Mouse (Mus musculus): ENCODE results near the gene Clba1.

Clba1 gene

DNA sequence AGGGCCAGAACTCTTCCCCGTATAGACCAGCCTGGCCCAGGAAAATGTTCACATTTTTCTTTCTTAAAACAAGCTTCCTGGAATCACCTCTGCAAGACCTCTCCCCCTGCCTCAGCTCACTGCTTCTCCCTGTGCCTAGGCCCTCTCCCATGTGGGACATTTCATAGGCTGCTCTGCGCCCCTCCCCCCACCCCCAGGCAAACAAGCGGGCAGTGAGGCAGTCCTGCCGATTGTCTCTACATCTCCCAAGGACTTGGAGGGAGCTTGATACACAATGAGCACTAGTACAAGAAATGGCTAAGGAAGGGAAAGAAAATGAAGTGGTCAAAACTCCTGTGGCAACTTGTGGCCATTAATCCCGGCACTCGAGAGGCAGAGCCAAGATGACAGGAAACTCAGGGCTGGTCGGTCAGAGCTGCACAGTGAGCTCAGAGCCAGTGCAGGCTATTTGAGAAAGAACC lies 14.4 kb upstream of the Clba1 start:
- intact Hi-C loops (cut with DNase I): no loop called here

DNA sequence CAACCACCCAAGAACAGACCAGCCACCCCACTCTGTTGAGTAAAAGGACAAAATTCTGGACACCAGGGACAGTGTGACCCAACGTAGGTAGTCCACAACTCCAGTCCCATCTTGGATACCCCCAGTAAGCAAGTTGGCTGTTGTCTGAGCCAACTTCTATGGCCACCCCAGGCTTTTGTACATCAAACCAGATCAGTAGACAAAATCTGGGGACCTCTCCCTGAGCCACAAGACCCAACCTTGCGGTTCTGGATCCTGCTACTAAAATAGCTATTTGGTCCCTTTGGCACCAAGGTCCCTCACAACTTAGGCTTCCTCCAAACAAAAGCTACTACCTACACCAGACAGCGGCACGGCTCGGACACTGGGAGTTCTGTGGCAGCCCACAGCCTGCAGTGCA lies 13.7 kb upstream of the Clba1 start:
- intact Hi-C loops (cut with DNase I): no loop called here

DNA sequence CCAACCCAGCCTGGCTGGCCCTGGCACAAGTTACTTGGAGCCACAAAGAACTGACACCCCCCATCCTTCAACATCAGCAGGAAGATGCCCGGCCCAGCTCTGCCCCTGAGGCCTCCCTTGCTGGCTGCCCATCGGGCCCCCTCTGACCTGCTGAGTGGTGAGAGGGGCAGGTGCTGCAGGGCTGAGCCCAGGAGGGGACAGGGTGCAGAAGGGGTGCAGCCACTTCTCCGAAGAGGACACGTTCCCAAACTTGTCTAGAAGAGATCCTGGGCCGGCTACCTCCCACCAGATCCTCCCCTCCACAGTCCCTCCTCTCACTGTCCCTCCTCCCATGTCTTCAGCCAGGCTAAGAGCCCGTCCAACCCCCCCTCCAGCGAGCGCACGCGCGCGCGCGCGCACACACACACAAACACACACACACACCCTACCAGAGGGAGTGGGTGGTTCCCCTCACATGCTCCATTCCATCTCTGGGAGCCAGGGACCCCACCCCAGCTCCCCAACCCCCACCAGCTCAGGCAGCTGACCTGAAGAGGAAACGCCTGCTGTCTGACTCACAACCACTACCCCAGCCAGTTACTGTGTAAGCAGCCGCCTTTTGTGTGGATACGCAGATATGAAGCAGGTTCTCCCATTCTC lies 13.2 kb upstream of the Clba1 start:
- intact Hi-C loops (cut with DNase I): no loop called here

DNA sequence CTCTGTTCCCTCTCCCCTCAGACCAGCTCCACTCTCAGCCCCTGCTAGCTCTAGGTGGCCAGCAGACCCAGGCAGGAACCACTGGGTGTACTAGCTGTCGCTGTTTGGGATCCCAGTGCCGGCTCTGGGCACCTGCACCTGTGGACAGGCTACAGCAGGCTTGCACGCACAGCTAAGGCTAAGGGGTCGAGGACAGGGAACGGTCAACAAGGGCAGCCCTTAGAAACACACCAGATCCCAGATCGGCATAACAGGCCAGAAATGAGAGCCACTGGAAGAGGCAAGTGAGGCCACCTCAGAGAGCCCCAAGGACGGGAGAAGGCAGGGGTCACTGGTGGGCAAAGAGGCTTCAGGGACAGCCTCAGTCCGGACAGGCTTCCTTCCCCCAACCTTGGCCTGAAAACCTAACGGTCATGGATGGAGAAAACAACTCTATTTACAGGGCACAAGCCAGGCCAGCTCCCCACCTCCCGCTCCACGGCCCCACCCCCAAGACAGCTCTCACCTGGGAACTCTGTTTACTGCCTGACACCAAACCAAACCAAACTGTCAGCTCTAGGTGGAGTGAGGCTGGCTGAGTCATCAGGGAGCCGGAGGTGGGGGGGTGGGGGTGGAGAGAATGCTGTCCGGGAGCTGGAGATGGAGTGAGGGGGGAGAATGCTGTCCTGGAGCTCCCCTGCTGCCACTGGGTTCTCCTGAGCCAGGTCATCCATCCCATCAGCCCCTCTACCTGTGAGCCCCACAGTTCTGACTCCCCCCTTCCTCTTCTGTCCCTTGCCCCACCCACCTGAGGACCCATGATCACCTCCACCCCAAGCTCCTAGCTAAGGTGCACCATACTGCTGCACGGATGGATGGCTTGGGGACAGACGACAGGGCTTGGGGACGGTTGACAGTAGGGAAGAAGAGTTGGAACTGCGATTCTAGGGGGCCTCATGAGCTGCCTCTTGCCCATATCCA lies 11.9 kb upstream of the Clba1 start:
- intact Hi-C loops (cut with DNase I): no loop called here

DNA sequence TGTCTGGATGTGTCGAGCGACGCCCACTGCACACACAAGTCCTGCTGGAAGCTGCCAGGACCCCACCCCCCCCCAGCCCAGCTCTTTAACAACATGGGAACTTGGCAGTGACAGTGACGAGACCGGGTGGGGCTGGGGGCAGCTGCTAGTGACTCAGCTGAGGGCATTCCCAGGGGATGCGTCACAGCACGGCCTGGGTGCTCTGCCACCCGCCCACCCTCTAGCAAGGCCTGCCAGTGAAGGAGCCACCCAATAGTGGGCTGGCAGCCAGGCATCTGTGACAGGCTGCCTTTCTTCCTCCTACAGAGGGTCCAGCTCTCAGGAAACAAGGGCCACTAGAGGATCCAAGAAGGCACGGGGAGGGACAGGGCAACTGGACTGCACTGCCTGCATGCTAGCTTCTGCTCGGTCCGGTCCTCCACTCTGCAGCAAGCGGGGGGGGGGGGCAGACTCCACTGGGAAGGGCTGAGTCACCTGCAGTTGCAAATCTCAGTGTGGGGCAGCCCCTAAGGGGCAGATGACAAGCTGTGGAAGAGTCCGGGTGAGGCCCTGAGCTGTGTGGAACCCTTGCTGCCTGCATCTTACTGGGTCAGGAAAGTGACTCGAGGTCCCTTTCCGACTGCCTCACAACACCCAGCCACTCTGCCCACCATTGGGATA lies 10.9 kb upstream of the Clba1 start:
- intact Hi-C loops (cut with DNase I): no loop called here

DNA sequence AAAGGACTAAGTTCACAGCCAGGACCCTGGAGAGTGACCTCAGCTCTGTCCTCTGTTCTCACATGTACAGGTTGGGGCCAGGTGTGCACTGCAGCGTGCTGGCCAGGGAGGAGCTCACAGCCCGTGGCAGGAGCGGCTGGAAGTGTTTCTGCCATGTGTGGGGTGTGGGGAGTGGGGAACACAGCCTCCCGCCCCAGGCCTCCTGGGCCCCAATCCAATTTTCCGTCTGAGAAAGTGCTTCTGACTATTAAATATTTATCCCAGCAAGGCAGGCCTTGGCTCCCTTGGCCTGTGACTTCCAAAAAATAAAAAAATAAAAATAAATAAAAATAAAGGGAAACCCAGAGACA lies 10.4 kb upstream of the Clba1 start:
- intact Hi-C loops (cut with DNase I): no loop called here

DNA sequence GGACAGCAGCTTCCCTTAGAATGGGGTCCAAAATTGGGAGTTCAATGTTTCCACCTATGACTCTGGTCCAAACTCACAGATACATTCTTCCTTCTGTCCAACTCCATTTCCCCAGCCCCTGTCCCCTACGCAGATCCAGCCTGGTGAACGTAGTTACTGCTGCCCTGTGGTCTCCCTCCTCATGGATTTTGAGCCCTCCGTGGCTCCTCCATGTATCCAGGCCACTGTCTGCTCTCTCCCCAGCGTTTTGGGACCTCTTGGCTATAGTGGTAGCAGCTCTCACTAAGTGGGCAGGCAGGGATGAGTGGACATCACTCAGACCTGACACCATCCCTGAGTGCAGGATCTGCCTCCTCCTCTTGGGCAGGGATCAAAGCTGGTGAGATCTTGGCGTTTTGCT lies 10.0 kb upstream of the Clba1 start:
- intact Hi-C loops (cut with DNase I): no loop called here

DNA sequence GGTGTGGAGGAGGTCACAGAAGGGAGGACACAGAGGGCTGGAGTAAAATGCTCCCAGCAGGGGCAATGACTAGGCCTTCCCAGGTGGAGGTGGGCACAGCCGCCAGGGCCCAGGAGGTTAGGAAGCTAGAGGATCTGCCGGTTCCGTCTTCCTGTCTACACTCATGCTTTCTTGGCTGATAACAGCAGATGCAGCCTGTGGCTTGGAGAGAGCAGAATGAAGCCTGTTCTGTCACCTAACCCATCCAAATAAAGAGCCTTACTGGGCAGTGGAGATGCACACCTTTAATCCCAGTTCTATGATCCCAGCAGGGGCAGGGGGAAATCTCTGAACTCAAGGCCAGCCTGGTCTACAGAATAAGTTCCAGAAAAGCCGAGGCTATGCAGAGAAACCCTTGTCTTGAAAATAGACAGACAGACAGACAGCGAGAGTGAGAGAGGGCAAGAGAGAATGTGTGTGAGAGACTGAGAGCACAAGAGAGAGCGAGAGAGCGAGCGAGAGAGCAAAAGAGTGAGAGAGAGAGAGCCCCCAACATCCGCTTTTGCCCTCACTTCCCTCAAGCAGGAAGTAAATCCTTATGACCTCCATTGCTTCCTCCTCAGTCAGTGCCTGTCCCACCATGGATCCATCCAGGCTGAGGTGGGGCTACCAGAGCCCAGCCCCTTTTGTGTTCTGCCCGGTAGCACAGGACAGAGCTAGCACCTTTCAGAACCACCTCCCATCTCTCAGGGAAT lies 9.3 kb upstream of the Clba1 start:
- intact Hi-C loops (cut with DNase I): no loop called here

DNA sequence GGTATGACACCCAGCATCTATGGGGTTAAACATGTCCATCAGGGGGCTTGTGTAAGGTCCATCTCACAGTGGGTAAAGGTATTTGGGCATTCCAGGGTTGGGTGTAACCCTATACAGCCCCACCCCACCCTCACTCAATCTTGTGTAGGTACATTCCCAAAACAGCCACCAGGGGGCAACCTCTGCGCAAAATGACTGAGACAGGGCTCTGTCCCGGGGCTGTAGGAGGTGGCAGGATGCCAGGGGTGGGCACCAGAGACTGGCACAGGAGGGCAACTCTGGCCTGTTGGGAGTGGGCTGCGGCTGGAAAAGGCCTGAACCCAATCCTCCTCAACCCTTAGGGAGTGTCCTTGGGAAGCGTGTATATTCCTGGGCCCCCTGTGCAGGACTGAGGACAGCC lies 8.3 kb upstream of the Clba1 start:
- intact Hi-C loops (cut with DNase I): loop anchor here (2.0 kb wide), 1 partner anchor 42 kb away; no protein-coding TSS in a partner anchor

DNA sequence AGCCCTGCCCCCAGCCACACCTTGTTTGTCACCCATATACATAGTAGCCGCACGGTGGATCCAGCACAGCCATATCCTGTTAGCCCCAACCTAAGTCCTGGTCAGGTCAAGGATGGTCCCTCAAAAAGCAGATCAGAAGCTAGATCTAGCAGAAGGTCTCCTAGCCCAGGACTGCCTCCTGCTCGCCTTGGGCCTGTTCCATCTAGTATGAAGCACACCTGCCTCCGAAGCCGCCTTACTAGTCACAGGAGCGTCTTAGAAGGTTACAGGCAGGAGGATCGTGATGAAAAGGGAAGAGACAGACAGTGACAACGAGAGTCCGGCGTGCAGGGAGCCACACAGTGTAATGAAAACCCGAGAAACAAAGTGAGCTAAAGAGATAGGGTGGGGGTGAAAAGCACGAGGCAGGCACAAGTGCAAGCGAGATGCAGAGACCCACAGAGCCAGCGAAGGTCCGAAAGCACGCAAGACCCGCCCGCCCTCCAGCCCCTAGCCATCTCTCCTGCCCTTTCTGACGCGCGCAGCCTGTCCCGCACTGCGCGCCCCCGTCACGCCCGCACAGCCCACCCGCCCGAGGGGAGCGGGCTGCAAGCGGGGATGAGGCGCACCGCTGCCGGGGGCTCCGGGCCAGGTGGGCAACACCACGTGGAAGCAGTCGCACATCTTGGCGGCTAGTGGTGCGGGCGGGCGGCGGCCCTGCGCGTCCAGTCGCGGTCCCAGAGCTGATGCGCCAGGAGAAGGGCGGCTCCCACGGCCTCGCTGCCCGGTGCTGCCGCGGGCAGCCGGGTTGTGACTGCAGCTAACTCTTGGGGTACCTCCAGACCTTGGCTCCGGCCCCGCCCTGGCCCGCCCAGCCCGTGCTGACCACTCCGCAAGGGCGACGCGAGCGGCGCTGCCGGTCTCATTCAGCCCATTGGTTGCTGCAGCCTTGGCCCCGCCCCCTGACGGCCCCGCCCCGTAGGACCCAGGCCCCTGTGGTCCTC lies 6.6 kb upstream of the Clba1 start, which contains the start of gene Ahnak2:
Gene Ahnak2 (minus strand): TSS at position 794 of the 983 bp plus-strand sequence.
- intact Hi-C loops (cut with DNase I): loop anchor here (2.0 kb wide), 1 partner anchor 41 kb away; no protein-coding TSS in a partner anchor

DNA sequence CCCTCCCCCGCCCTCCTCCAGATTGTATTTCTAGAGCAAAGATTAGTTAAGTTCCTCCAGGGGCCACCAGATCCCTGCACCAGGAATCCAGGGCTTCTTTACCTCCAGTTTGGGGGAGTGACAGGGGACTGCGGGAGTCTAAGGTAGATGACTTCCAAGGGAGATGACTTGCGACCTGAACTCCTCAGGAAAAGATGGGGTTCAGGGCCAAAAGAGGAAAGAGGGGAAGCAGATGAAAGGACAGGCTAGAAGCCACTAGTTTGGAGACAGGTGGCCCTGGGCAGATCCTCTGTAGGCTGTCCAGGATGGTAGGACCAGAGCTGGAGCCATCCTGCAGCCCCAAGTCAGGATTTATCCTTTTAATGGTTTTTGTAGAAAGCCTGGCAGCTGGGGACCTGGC lies 5.8 kb upstream of the Clba1 start:
- intact Hi-C loops (cut with DNase I): no loop called here

DNA sequence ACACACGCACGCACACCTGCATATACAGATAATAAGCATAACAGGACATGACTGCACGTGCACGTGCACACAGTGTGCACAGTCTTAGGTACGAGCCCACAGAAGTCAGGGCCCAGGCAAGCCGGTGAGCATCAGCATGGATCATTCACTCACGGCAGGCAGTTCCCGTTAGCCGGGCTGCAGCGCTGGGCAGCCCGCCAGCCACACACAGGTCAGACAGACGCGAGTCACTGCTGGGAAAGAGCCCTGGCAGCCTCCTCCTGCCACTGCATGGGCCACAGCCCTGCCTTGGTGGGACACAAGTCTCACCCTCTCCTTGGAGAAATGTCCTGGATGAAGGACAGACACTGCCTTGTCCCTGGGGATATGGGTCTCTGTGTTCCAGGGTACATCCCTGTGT lies 4.7 kb upstream of the Clba1 start:
- intact Hi-C loops (cut with DNase I): no loop called here

DNA sequence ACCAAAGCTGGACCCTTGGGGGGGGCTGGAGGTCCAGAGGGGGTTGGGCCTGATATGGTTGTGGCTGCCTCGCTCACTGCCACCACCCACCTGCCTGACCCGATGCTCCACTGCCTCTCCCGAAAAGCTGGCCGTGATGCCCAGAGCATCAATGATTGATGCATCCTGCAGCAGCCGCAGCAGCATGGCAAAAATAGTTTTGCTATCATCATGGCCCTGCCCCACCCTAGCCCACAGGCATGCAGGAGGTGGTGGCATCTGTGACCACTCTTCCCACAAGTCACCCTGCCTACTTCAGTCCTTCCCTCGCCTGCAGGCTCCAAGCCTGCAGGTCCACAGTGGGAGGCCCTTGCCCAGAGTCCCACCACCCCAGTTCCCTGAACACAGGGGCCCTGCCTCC lies 2.7 kb upstream of the Clba1 start:
- intact Hi-C loops (cut with DNase I): no loop called here

DNA sequence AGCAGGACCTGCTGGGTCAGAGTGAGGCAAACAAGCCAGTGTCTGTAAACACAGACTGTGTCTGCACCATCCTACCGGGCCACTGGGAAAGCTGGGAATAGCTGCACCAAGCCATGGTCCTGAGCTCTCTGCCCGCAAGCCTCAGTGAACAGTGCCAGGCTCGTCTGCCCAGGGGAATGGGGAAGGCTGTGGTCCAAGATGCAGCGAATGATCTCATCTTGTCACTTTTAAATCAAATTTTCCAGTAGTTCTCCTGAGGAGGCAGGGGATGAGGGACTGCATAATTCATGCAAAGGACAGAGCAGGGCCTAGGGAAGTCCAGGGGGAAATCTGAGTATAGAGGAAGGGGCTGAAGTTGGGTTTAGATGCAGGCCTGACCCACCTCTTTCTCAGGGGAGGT lies 941 bp upstream of the Clba1 start:
- intact Hi-C loops (cut with DNase I): no loop called here

DNA sequence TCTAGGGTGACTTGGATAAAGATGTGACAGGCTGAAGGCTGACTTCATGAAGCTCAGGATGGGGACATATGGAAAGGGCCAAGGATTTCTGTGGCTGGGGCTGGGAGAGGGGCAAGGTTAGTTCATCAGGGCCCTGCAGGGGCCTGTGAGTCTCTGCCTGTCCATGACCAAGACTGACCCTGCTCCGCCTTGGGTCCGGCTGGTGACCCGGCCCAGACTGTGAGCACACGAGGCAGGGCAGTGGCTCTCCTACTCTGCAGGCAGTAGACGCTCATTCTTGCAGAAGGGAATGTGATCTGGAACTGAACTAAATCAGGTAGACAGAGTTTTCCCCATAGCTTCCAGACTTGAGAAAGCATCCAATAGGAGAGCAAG lies 538 bp upstream of the Clba1 start:
- intact Hi-C loops (cut with DNase I): no loop called here

DNA sequence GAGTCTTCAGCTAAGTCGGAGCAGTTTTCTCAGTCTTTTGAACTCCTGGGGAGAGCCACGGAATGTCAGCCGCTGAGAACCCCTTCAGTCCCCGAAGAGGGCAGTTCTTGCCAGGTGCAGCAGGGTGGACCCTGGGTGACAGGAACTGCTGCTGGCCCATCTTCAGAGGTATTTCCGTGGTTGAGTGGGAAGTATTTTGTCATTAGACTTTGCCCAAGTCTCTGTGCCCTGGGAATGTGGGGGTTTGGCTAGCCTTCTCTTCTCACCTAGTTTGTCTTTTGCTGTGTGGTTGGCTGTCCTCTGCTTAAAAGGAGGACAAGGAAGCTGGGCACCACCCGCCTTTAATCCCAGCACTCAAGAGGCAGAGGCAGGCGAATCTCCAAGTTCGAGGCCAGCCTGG lies 904 bp downstream of the Clba1 start:
- intact Hi-C loops (cut with DNase I): no loop called here

DNA sequence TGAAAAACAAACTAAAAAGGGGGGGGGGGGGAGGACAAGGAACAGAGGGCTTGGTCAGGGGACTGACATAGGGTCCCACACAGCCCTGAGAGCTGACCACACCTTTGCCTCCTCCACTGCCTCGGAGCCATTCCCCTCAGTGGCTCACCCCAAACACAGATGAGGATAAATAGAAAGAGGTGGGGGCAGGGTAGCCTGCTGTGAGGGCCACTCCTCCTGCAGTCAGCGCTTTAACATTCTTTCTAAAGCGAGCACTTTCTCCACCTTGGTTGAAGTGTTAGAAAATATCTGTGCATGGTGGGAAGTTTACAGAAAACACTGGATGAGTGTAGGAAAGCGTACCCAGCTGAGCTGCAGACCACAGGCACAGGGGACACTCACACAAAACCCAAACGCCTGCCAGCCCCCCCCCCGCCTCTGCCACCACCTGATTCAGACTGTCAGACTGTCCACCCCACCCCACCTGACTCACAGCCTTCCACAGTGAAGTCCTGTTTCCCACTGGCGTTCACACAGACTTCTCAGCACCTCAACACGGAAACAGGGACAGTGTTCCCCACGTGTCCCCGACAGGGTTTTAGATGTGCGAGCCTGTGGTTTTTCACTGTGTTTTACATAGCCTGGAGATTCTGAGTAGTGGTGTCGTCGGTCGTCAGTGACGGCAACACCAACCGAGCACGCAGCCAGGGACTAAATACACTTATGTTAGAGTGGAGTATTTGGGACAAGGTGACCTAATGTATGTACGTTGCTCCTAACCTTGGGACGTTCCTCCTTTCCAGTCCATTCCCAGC lies 1.6 kb downstream of the Clba1 start:
- intact Hi-C loops (cut with DNase I): no loop called here

DNA sequence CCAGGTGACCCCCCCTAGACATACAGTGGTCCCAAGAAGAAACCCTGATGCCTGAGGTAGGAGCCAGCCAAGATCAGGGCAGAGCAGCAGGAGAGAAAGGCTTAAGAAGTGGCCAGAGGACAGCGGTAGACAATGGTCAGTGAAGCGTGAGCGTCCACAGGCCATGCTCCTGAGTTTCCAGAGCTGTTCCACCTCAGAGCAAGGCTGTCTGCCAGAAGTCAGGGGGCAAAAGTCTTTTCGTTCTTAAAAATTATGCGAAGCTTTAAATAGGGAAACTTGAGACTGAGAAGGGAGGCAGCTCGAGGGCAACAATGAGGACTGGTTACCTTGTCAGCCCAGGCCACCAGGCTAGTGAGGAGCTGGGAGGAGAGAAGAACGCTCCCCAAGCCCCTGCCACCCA lies 4.6 kb downstream of the Clba1 start:
- intact Hi-C loops (cut with DNase I): no loop called here

DNA sequence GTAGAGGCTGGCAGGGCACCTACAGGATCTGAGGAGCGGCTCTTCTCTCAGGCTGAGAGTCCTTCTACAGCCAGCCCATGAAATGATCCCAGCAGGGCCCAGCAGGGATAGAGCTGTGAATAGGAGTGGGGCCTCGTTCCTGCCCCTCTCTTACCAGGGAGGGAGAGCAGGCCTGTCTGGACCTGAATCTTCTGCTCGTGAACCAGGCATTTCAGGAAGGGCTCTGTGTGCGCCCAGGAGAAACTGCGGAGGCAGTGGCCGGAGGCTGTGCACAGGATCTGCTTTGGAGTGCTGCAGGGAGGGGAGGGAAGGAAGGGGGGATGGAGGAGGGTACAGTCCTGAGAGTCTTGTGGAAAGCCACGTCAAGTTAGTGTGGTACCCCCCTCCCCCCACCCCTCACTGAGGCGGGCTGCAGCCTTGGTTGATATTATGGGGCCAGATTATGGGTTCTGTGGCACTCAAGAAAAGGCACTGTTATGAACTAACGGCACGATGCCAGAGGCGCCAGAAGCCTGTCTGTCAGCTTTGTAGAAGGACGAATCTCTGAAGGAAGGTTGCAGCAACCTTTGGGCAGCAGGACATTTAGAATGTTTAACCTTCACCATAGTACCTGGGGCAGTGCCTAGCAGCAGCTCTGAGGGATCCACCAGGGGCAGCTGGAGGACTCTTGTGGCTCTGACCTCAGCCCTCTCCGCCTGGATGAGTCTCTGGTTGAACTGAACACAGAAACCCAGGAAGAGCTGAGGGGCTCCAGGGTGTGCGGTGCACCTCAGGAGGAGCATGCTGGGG lies 6.1 kb downstream of the Clba1 start:
- intact Hi-C loops (cut with DNase I): no loop called here

Measured in adrenal gland (tissue).